In genomic region chr3:134014805-134015204, GRCm38 (mm10) we compare ENCODE assay signal across 10 mouse cellular contexts.
DNase-seq lines count a peak whose midpoint lies in the region; ATAC-seq lines count a peak whose summit lies in the region.
"Had no signal": no experiment of that assay in that cellular context is flagged by ENCODE, and none has a peak within 500 bp of the region (broad histone marks: within the 10 kb centered on the region; RNA-seq: fewer than 3 reads in every experiment).

No protein-coding gene starts in this region.

- DNase-seq in kidney, postnatal 4 days = peak; percentile 11
- no peak for DNase-seq in kidney, adult 18-20 months
- DNase-seq in forebrain, embryonic 10.5 days (ENCODE audit: extremely low spot score, low spot score) = no peak
- DNase-seq in right cerebral cortex, adult 2 months (ENCODE audit: low spot score in 2 of 2) = no peak
- DNase-seq in lung, postnatal 14 days = no peak
- DNase-seq: cerebellum, adult 11 months; liver, embryonic 13.5 days had no signal

- H3K4me2 ChIP-seq in intestine, embryonic 15.5 days (replicated peaks) = no peak overlapping the region
- no peak overlapping the region for H3K4me2 ChIP-seq in neural tube, embryonic 15.5 days
- H3K4me2 ChIP-seq: liver, embryonic 13.5 days had no signal

- no peak overlapping the region for H3K9ac ChIP-seq in intestine, embryonic 15.5 days
- no peak overlapping the region for H3K9ac ChIP-seq in neural tube, embryonic 15.5 days (replicated peaks)
- H3K9ac ChIP-seq: liver, embryonic 13.5 days had no signal

- H3K27me3 ChIP-seq in forebrain, embryonic 10.5 days (ENCODE audit: poor library complexity, severe bottlenecking) = no peaks in the 10 kb centered on the region
- H3K27me3 ChIP-seq in intestine, embryonic 15.5 days (replicated peaks) = no peaks in the 10 kb centered on the region
- no peaks in the 10 kb centered on the region for H3K27me3 ChIP-seq in neural tube, embryonic 15.5 days (replicated peaks)
- H3K27me3 ChIP-seq: liver, embryonic 13.5 days had no signal

- H3K36me3 ChIP-seq in forebrain, embryonic 10.5 days (replicated peaks) = no peaks in the 10 kb centered on the region
- H3K36me3 ChIP-seq in intestine, embryonic 15.5 days = no peaks in the 10 kb centered on the region
- no peaks in the 10 kb centered on the region for H3K36me3 ChIP-seq in neural tube, embryonic 15.5 days
- H3K36me3 ChIP-seq: liver, embryonic 13.5 days had no signal

- WGBS in forebrain, embryonic 10.5 days = 59% methylated on average over 2 of the region's 2 CpGs
- 52% methylated on average over 2 of the region's 2 CpGs for WGBS in intestine, embryonic 15.5 days
- 31% methylated on average over 2 of the region's 2 CpGs for WGBS in neural tube, embryonic 15.5 days

- ATAC-seq in intestine, embryonic 15.5 days = peak; percentile 76
- peak; percentile 72 for ATAC-seq in neural tube, embryonic 15.5 days (ENCODE audit: low FRiP score)
- ATAC-seq in megakaryocyte, adult 5-6 weeks (ENCODE audit: poor library complexity, severe bottlenecking) = no peak

- H3K27ac ChIP-seq in forebrain, embryonic 10.5 days = peak overlapping the region; percentile 63
- no peak overlapping the region for H3K27ac ChIP-seq in intestine, embryonic 15.5 days
- H3K27ac ChIP-seq in neural tube, embryonic 15.5 days (replicated peaks) = no peak overlapping the region
- H3K27ac ChIP-seq: liver, embryonic 13.5 days had no signal

- H3K4me1 ChIP-seq in forebrain, embryonic 10.5 days = peaks cover 11% of the 10 kb centered on the region
- H3K4me1 ChIP-seq in intestine, embryonic 15.5 days (replicated peaks) = no peaks in the 10 kb centered on the region
- H3K4me1 ChIP-seq in neural tube, embryonic 15.5 days = peaks cover 7% of the 10 kb centered on the region; the same call in 1 of the 2 replicates
- H3K4me1 ChIP-seq: liver, embryonic 13.5 days had no signal

- H3K9me3 ChIP-seq in forebrain, embryonic 10.5 days = no peaks in the 10 kb centered on the region
- H3K9me3 ChIP-seq in intestine, embryonic 15.5 days = no peaks in the 10 kb centered on the region
- H3K9me3 ChIP-seq in neural tube, embryonic 15.5 days (replicated peaks) = no peaks in the 10 kb centered on the region
- H3K9me3 ChIP-seq: liver, embryonic 13.5 days had no signal

- H3K4me3 ChIP-seq in forebrain, embryonic 10.5 days = no peak overlapping the region
- H3K4me3 ChIP-seq in intestine, embryonic 15.5 days (replicated peaks) = no peak overlapping the region
- H3K4me3 ChIP-seq in neural tube, embryonic 15.5 days (replicated peaks) = no peak overlapping the region
- H3K4me3 ChIP-seq: liver, embryonic 13.5 days had no signal

Comparison
In these comparisons a context has a peak if more than half of its experiments do, and no peak if none do; other contexts are left out.
1. DNase-seq: peak in kidney, postnatal 4 days (2 of 2); none in kidney, adult 18-20 months (single experiment), forebrain, embryonic 10.5 days (single experiment), right cerebral cortex, adult 2 months (0 of 2) and lung, postnatal 14 days (single experiment).